Mouse (Mus musculus) cortical plate, adult 2 months (tissue): ENCODE results near the gene Hip1. TPM values are rescaled to one million over a fixed set of nuclear protein-coding genes. Genes with fewer than 3 reads are reported as not detected.

ENCODE experiments used
- H3K27ac ChIP-seq: fragments of 200-500 bp; 2 replicates; pipeline ENCODE4 v1.5.1; 2012; ENCODE audit warnings: low read length, control low read depth, inconsistent platforms; ENCODE audit not compliant: insufficient read depth
- H3K4me1 ChIP-seq: fragments of 200-500 bp; 2 replicates; pipeline ENCODE4 v1.6.1; 2011; ENCODE audit warnings: low read length; ENCODE audit not compliant: control insufficient read depth, insufficient read depth
- H3K4me3 ChIP-seq: fragments of 200-500 bp; 2 replicates; pipeline ENCODE4 v1.5.1; 2011; ENCODE audit warnings: mild to moderate bottlenecking, low read length, control low read depth; ENCODE audit not compliant: insufficient read depth
- CTCF ChIP-seq: fragments of 200-500 bp; IDR thresholded peaks from 2 replicates; pipeline ENCODE4 v1.5.1; 2011; ENCODE audit warnings: mild to moderate bottlenecking, control low read depth, low read length; ENCODE audit not compliant: insufficient read depth; ENCODE audit errors: extremely low read depth
- POLR2A ChIP-seq: fragments of 200-500 bp; IDR thresholded peaks from 2 replicates; pipeline ENCODE4 v1.6.1; 2011; ENCODE audit warnings: mild to moderate bottlenecking, low read length, control low read depth; ENCODE audit not compliant: insufficient read depth; ENCODE audit errors: extremely low read depth
- polyA plus RNA-seq: library from polyadenylated mRNA; depleted of rRNA; stranded (reverse); fragments of >200 nt; gene quantifications from 2 replicates; pipeline ENCODE4 v1.2.3, GENCODE M21; 2012

The Hip1 gene
- polyA plus RNA-seq, 1 experiment = 29.1 TPM

- no peak for TF ChIP-seq CTCF
- TF ChIP-seq POLR2A = no peak
- no peak overlapping the region for H3K4me3 ChIP-seq
- no peak overlapping the region for H3K27ac ChIP-seq
- H3K4me1 ChIP-seq = no peaks in the 10 kb centered on the region
These were observed 47.5 kb downstream of the Hip1 start for GRCm38 (mm10) chr5:135497347-135497955.

- Histone ChIP-seq H3K27ac (no peak overlapping the region), H3K4me3 (no peak overlapping the region), H3K4me1 (no peaks in the 10 kb centered on the region)
- TF ChIP-seq CTCF (no peak), POLR2A (no peak)
These were observed 48.4 kb downstream of the Hip1 start for GRCm38 (mm10) chr5:135496489-135496888.

GRCm38 (mm10) chr5:135495471-135495870, 49.4 kb downstream of the Hip1 start:
- H3K4me3 ChIP-seq = no peak overlapping the region
- H3K27ac ChIP-seq = no peak overlapping the region
- TF ChIP-seq POLR2A = no peak
- no peak for TF ChIP-seq CTCF

GRCm38 (mm10) chr5:135494183-135494910, 50.6 kb downstream of the Hip1 start:
- Histone ChIP-seq H3K4me1 (peaks cover 1% of the 10 kb centered on the region), H3K27ac (no peak overlapping the region), H3K4me3 (no peak overlapping the region)
- TF ChIP-seq POLR2A = no peak
- TF ChIP-seq CTCF = peak; percentile 64

More at GRCm38 (mm10) chr5:135495471-135495870, 49.4 kb downstream of the Hip1 start:
- H3K4me1 ChIP-seq = no peaks in the 10 kb centered on the region

GRCm38 (mm10) chr5:135493095-135493494, 51.8 kb downstream of the Hip1 start:
- Histone ChIP-seq H3K4me3 (no peak overlapping the region), H3K4me1 (peaks cover 3% of the 10 kb centered on the region), H3K27ac (no peak overlapping the region)
- TF ChIP-seq CTCF (no peak), POLR2A (no peak)

GRCm38 (mm10) chr5:135492126-135492525, 52.8 kb downstream of the Hip1 start:
- Histone ChIP-seq H3K27ac (no peak overlapping the region), H3K4me3 (no peak overlapping the region), H3K4me1 (peaks cover 3% of the 10 kb centered on the region)
- TF ChIP-seq POLR2A (no peak), CTCF (no peak)

- peaks cover 3% of the 10 kb centered on the region for H3K4me1 ChIP-seq
- H3K4me3 ChIP-seq = peak overlapping the region; percentile 51
- peak overlapping the region; percentile 63 for H3K27ac ChIP-seq
- TF ChIP-seq CTCF (no peak), POLR2A (no peak)
These were observed 55.1 kb downstream of the Hip1 start for GRCm38 (mm10) chr5:135489695-135490294.

GRCm38 (mm10) chr5:135488881-135489694, 55.8 kb downstream of the Hip1 start:
- peak overlapping the region; percentile 76 for H3K27ac ChIP-seq
- peaks cover 3% of the 10 kb centered on the region for H3K4me1 ChIP-seq
- TF ChIP-seq CTCF (no peak), POLR2A (no peak)
- peak overlapping the region; percentile 51 for H3K4me3 ChIP-seq

GRCm38 (mm10) chr5:135488222-135488880, 56.6 kb downstream of the Hip1 start:
- TF ChIP-seq POLR2A (no peak), CTCF (no peak)
- H3K27ac ChIP-seq = peak overlapping the region; percentile 76
- peak overlapping the region; percentile 51 for H3K4me3 ChIP-seq
- peaks cover 3% of the 10 kb centered on the region for H3K4me1 ChIP-seq
